Mouse (Mus musculus): ENCODE measurements around the gene Tssc4.

Gene Tssc4

DNA sequence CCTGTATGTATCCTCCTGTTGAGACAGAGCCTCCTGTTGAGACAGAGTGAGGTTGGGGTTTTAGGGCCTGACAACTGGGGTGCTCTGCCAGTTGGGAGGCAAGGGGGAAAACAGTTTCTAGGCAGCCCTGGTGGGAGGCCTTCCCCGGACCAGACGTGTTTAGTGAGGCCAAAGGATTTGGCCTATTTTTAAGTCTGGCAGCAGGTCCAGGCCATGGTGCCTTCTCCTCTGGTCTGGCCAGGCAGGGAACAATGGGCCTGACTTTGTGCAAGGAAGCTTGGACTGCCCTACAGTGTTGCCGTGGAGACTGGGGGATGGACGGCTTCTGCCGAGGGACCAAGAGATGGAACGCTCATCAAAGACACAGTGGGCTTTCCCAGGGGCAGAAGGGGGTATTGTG is 4.8 kb upstream of the Tssc4 start:
- in situ Hi-C loops (cut with MboI; ENCODE audit: unreplicated experiment in 2 of 2), result loop anchor here (25.0 kb wide), 2 partner anchors 552 to 1498 kb away; partner anchors contain the start of gene Ppfia1 (in 2 of the 2)

DNA sequence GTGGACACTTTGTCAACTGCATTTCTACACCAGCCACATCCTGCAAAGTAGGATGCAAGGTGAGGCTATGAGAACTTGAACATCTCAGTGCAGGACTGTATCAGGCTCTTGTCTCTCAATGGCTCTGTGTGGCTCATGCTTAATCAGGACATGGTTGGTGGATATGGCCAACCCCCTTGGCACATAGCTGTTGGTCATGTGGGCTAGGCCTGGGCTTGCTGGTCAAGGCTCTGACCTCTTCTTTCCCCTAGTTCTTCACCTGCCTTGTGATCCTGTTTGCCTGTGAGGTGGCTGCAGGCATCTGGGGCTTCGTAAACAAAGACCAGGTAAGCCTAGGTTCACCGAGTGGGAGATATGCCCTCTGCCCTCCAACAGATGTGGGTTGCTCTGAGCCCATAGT is 3.4 kb upstream of the Tssc4 start:
- in situ Hi-C loops (cut with MboI; ENCODE audit: unreplicated experiment in 2 of 2), result loop anchor here (5.0 to 25.0 kb wide), 3 partner anchors 58 to 1497 kb away; partner anchors contain the start of genes Ppfia1 (in 2 of the 2) and Tspan32 (in 2 of the 2)

DNA sequence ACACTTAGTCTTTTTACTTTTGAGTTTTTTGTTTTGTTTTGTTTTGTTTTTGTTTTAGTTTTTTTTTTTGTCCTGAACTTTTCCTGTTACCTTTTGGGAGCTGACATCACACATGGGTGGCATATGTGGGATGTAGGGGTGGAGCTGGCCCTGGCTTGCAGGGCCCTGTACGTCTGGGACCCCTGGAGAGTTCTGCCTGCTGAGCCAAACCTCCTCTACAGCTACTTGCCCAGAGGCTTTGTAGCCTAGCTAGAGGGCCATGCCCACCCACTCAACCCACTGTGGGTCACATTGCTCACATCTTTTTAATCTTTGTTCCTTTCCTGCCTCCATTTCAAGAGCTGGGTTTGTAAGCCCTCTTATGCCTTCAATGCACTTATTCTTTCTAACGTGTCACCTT is 1.6 kb upstream of the Tssc4 start:
- in situ Hi-C loops (cut with MboI; ENCODE audit: unreplicated experiment in 2 of 2), result loop anchor here (5.0 to 25.0 kb wide), 3 partner anchors 60 to 1495 kb away; partner anchors contain the start of genes Ppfia1 (in 2 of the 2) and Tspan32 (in 2 of the 2)

DNA sequence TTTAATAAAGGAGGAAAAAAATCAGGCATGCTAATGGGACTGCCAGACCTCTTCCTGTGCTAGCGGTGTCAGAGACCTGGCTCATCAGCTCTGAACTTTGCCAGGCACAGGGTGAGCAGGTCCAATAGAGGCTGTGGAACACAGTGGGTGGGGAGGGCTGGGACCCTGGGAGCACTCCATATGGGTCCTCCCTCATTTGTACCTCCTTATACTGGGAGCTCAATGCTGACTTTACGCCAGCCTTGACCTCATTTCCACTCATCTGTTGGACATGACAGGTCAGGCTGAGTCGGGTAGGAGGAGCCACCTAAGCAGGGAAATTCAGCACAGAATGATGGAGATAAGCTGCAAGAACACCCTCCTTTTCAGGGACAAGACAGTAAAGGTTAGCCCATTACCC is 1.2 kb upstream of the Tssc4 start:
- in situ Hi-C loops (cut with MboI; ENCODE audit: unreplicated experiment in 2 of 2), result loop anchor here (5.0 to 25.0 kb wide), 3 partner anchors 61 to 1494 kb away; partner anchors contain the start of genes Ppfia1 (in 2 of the 2) and Tspan32 (in 2 of the 2)

DNA sequence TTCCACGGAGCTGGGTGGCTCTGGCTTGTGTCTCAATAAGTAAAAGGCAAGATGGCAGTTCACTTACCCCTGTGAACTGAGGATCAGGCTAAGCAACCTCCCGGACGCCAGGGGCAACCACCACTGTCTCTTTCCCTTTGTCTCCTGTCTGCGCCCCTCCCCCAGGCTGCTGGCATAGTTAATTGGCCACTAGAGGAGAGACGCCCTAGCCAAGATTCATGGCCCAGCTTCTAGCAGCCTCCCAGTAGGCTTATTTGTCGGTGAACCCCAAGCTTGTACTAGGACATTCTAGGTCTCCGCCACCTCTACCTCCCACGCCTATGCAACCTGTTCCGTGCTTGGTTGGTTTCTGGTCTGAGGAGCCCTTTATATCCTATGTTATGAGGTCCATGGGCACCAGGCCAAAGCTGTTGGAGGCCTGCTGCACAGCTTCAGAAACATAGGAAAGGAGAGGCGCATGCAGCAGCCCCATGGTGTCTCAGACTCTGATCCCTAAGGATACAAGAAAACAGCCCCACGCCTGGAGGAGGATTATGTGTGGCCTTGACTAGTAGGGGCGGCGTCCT is 650 bp upstream of the Tssc4 start:
- in situ Hi-C loops (cut with MboI; ENCODE audit: unreplicated experiment in 2 of 2), result loop anchor here (5.0 to 25.0 kb wide), 3 partner anchors 61 to 1494 kb away; partner anchors contain the start of genes Ppfia1 (in 2 of the 2) and Tspan32 (in 2 of the 2)

DNA sequence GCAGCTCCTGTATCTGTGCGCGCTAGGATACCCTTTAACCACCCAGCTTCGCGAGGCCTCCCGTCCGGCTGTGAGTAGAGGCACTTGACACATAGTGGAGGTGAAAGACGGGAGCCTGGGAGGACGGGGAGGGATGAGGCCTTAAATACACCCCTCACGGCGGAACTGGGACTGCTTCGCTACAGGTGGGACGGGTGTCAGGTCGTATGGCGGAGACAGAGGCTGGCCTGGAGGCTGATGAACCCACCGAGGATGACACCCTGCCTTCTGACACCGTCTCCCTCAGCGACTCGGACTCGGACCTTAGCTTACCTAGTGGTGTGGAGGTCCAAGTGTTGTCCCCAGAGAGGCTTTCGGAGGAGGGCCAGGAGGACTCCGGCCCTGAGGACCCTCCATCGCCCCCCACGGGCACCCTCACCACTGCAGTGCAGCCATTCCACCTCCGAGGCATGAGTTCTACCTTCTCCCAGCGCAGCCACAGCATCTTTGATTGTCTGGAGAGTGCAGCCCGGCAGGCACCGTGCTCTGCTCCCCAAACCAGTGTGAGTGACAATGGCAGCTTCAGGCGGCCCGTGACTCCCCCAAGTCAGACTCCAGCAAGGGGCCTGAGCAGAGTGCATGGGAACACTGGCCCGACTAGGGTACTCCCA is 827 bp downstream of the Tssc4 start:
- in situ Hi-C loops (cut with MboI; ENCODE audit: unreplicated experiment in 2 of 2), result loop anchor here (5.0 to 25.0 kb wide), 3 partner anchors 63 to 1492 kb away; partner anchors contain the start of genes Ppfia1 (in 2 of the 2) and Tspan32 (in 2 of the 2)

DNA sequence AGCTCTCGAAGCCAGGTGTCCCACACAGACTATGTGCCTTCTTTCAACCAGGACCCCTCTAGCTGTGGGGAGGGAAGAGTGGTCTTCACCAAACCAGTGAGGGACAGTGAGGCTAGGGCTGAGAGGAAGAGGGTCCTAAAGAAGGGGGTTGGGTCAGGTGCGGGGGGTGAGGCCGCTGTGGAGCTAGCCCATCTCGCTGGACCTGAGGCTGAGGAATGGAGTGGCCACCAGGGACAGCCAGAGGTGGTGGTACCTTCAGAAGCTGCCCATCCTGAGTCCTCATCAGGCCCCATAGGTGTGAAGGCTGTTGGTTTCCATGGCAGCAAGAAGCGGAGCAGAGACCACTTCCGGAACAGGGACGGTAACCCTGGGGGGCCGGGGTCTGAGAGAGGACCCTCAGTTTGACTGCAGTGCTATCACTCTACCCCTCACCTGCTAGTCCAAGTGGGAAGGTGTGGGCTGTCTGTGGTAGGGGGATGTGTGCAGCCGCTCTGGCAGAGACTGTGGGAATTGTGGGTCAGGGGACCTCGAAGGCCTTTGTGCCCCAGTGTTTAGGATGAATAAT is 1.5 kb downstream of the Tssc4 start:
- in situ Hi-C loops (cut with MboI; ENCODE audit: unreplicated experiment in 2 of 2), result loop anchor here (25.0 kb wide), 2 partner anchors 558 to 1492 kb away; partner anchors contain the start of gene Ppfia1 (in 2 of the 2)

DNA sequence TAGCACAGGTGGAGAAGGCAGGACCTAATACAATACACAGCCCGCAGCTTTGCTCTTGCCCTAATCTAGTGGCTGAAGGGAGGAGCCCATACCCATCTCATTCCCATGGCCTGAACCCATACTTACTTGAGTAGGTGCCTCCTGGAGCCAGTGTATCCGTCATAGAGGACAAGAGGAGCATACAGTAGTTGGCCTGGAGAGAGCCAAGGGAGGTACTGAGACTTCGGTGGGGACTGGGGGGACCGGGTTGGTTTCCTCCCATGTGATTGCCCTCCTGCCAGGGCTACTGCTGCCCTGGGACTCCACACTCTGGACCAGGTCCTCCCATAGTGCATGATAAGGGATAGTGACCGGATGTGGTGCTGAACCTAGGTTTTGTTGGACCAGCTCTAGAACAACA is 3.6 kb downstream of the Tssc4 start:
- in situ Hi-C loops (cut with MboI; ENCODE audit: unreplicated experiment in 2 of 2), result loop anchor here (25.0 kb wide), 2 partner anchors 560 to 1490 kb away; partner anchors contain the start of gene Ppfia1 (in 2 of the 2)

DNA sequence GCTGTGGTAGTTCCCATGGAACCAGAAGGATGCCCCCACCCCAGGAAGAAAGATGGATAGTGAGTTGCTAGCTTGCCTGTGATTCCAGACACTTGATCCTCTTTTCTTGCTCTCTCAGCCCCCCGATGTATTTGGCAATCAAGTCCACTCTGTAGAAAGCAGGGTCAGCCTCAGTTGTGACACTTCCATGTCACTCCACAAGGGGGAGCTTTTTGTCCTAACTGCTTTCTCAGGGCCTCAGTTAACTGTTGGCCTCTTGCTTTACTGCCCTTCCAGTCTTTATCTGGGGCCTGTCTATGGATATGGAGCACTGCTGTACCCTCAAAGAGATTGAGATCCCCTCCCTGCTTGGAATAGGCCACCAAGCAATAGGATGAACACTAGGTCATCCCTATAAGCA is 4.0 kb downstream of the Tssc4 start:
- in situ Hi-C loops (cut with MboI; ENCODE audit: unreplicated experiment in 2 of 2), result loop anchor here (25.0 kb wide), 2 partner anchors 561 to 1489 kb away; partner anchors contain the start of gene Ppfia1 (in 2 of the 2)

DNA sequence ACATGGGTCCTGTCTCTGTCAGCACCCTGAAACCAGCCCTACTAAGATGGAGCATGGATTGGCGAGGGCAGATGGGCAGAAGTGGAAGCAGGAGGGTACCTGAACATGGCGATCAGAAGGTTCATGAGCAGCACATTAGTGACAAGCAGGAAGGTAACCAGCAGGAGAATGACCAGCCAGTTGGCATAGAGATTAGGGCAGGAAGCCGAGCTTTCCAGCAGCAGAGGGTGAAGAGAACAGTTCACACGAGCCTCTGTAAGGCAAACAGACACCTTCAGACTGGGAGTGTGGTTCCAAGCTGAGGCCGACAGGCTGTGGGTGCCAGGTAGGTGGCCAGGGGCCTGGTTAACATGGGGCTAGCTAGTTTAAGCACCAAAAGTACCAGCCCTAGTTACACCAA is 6.3 kb downstream of the Tssc4 start:
- in situ Hi-C loops (cut with MboI; ENCODE audit: unreplicated experiment in 2 of 2), result loop anchor here in 1 of 2 experiments (25.0 kb wide), 1 partner anchor 338 kb away; the partner anchor contains the start of gene Ins2

DNA sequence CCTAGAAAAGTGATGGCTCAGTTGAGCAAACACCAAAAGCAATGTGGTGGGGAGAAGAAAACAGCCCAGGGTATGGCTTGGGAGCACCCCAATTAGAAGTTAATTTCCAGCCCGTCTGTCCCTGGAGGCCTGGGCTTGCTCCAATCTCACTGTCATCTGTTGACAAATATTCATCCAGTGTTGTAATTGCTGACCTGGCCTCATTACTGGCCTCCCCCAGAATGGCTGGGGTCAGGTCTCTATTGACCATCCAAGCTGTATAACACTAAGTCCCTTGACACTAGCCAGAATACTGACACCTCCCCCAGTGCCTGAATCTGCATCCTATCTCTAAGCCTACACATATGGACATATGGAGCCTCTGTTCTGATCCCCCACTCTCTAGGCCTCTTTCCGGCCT is 8.3 kb downstream of the Tssc4 start:
- in situ Hi-C loops (cut with MboI; ENCODE audit: unreplicated experiment in 2 of 2), result loop anchor here in 1 of 2 experiments (25.0 kb wide), 1 partner anchor 340 kb away; the partner anchor contains the start of gene Ins2

DNA sequence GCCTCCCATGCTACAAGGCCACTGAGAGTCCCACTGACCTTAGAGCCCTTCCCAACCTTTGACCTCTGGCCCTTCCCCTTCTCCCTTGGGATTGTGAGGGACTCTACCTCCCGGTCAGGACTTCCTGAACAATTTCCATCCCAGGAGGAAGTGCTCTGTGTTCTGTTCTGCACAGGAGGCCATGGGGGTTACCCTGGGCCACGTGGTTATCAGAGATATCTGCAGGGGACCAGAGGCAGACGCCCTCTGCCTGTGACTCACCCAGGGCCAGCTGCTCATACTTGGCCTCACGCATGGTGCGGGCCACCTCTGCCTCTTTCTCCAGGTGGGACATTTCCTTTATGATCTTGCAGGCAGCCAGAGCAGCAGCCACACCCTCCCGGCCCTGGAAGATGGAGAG is 13.0 kb downstream of the Tssc4 start:
- in situ Hi-C loops (cut with MboI; ENCODE audit: unreplicated experiment in 2 of 2), result loop anchor here (10.0 to 25.0 kb wide), 2 partner anchors 287 to 345 kb away; partner anchors contain the start of gene Ins2 (in 1 of the 2)

DNA sequence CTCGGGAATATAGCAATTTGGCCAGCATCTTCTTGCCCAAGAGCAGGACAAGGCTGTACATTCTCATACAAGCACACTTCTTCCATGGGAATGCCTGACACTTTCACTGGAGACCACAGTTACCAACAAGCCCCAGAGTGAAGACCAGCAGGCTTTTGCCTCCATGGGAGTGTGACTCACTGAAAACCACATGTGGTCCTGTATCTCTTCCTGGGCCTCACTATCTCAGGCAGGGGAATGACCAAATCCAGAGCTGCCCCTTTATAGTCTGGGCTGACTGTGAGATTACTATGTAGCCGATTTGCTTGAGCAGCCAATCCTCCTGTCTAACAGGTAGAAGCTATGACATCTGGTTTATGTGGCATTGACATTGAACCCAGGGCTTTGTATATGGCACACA is 14.7 kb downstream of the Tssc4 start:
- in situ Hi-C loops (cut with MboI; ENCODE audit: unreplicated experiment in 2 of 2), result loop anchor here (10.0 to 25.0 kb wide), 2 partner anchors 289 to 346 kb away; partner anchors contain the start of gene Ins2 (in 1 of the 2)

DNA sequence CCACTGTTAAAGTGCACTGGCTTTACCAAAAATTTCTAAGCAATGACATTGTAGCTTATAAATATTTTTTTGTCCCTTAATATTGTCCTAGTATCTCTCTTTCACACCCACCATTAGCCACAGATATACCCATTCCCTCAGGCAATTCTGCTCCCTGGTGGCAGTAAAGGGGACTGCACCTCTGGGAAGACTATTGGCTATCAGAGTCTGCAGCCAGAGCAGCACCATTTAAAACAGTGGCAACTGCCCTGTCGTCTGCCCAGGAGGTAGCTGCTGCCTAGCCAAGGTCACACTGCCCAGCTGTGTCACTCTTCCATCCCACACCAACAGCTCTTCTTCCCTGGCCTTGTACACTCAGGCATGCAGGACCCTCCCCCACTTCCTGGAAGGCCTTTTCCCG is 17.3 kb downstream of the Tssc4 start:
- in situ Hi-C loops (cut with MboI; ENCODE audit: unreplicated experiment in 2 of 2), result loop anchor here (5.0 to 25.0 kb wide), 3 partner anchors 194 to 349 kb away; partner anchors contain the start of gene Ins2 (in 1 of the 2)

DNA sequence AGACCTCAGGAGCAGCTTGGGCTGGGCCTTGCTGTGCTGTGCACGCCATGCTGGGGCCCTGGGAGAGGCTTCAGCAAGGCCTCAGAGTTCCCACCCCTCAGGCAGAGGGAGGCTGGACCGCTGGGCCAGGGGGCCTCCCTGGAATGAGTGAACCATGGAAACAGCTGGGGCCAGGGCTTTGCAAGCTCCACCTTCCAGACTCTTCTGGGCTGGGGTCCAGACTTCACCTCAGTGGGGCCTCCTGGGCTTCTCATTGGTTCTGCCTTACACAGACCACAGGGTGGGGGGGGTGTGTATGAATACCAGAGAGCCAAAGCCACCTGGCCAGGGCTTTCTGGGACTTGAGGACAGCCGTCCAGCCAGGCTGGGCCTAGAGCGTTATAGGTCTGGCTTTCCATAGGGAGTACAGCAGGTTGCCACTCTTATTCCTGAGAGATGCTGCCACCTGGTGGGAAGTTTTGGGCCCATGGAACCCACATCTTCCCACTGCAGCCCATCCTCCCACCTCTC is 18.1 kb downstream of the Tssc4 start:
- in situ Hi-C loops (cut with MboI; ENCODE audit: unreplicated experiment in 2 of 2), result loop anchor here (5.0 to 25.0 kb wide), 3 partner anchors 195 to 350 kb away; partner anchors contain the start of gene Ins2 (in 1 of the 2)

DNA sequence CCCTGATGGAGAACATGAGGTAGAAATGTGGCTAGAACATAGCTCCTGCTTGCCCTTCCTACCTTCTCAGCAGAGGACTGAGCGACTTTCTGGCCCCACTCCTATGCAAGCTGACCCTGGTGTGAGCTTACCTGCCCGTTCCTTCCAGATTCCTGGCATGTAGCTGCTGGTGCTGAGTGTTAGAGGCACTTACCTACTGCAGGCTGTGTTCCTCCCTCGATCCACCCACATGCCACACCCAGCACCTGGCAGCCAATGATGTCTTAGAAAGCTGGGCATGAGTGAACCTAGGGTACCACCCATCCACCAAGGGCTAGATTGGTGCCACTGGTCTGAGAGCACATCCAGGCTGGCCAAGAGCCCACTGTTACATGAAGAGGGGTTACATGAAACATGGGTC is 24.8 kb downstream of the Tssc4 start:
- in situ Hi-C loops (cut with MboI; ENCODE audit: unreplicated experiment in 2 of 2), result loop anchor here in 1 of 2 experiments (25.0 kb wide), 1 partner anchor 357 kb away; the partner anchor contains the start of gene Ins2

DNA sequence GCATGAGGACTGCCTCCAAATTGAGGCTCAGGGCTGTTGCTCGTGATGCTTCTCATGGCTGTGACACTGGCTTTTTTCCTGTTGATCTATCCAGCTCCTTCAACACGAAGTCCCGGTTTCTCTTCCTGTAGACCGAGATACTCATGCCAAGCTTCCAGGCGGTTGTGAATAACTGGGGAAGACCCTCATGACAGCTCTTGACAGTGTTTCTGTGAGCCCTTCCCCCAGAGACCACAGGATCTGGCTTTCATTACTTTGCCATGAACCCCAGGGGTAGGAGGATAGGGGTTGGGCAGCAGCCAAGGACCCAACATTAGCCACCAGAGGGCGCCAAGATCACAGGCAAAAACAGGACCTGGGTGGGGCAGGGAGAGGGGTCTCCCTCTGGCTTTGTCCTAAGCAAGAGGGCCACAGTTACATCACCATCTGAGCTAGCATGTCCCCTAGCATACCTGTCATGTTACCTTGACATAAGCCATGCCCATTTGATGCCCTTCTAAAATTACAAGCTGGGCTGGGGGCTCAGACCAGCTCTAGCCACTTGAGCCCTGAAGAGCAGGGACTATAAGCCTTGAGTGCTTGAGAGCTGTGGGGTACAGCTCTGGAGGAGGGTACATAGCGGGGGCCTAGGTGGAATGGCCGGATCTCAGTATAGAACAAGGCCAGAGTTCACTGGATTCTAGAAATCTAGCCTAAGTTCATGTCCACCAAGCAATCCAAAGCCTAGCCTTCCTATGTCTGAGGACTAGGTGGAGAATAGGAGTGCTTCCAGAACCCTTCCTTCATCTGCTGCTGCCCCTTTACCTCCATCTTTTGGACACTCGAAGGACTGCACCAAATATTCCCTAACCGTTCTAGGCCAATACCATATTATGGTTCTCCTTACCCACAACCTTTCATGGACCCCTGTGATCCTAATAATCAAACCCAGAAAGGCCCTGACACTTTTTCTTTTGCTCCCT is 25.8 kb downstream of the Tssc4 start, which contains the start of gene Trpm5:
TSS of gene Trpm5 (minus strand) at position 51 of the 962 bp plus-strand sequence.
- in situ Hi-C loops (cut with MboI; ENCODE audit: unreplicated experiment in 2 of 2), result loop anchor here in 1 of 2 experiments (25.0 kb wide), 1 partner anchor 358 kb away; the partner anchor contains the start of gene Ins2

DNA sequence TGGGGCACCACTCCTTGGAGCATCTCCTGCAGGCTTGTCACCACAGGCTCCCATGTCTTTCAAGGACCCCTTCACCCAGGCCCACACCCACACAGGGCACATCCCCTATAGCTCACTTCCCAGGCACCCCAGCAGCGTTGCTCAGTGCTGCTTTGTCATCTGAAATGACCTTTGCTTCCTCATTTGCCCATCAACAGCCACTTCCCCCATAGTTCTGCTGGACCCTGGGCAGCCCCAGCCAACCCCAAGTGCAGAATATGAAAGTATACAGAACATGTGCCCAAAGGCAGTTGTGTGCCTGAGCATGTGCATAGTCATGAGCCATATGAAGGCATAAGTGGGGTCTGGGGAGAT is 26.5 kb downstream of the Tssc4 start:
- in situ Hi-C loops (cut with MboI; ENCODE audit: unreplicated experiment in 2 of 2), result loop anchor here in 1 of 2 experiments (25.0 kb wide), 1 partner anchor 358 kb away; the partner anchor contains the start of gene Ins2

DNA sequence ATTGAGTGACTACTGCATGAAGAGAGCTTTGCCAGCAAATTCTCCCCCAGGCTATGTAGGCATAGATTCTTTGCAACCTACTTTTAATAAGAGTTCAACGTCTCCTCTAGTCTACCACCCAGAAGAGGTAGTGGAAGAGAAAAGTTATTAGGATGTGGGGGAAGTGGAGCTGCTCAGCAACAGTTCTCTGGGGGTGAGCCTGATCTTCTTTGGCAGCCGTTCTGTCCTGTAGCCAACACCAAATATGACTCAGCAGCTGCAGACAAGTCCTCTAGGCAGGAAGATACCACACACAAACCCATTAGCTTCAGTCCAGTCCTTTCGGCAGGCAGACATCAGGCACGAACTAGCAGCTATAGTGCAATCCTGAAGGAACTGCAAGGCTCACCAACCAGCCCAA is 31.7 kb downstream of the Tssc4 start:
- in situ Hi-C loops (cut with MboI; ENCODE audit: unreplicated experiment in 2 of 2), result no loop called here

Measured in v-Abl transformed pro-B cells (cell line).